Mouse (Mus musculus): ENCODE measurements at regions not wholly inside any gene's neighbourhood (a gene's known extent, or its start where the extent isn't known, plus 50 kb on each side); places are given as distances from the start of the nearest gene placed in this dataset.

DNA sequence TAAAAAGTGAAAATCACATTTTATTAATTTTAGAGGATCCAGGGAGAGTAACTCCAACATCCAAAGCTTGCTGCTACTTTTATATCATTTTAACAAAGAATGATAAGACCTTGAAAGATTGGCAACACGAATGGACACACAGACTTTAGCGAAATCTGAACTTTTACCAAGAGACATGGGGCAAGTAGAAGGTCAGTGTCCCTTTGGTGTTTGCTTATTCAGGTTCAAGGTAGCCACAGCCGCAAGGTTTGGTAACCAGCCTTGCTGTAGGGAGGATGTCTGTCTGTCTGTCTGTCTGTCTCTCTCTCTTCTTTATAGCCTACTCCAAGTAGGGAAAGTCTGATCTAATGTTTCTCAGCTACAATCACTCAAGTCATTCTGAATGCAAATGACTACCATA, 75.0 kb upstream of the Tmc1 start:
- DNase-seq (ENCODE audit: extremely low spot score, low spot score): no peak

DNA sequence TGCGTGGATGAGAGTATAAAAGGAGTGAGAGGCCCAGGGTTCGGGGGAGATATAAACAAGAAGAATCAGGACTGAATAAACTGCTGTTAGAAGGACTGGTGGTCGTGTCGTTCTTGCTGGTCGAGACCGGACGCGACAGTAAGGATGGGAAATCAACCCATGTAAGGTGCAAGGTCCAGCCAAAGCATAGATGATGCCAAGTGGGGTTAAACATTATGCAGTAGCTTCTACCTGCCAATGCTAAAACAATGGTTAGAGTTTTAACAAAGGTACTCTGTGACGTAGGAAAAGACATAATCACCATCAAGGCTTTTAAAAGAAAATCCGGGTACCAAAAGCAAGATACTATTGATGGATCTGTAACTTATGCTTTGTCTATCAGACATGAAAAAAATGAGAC, 58.4 kb upstream of the Tmc1 start:
- no peak for DNase-seq (ENCODE audit: extremely low spot score, low spot score)

DNA sequence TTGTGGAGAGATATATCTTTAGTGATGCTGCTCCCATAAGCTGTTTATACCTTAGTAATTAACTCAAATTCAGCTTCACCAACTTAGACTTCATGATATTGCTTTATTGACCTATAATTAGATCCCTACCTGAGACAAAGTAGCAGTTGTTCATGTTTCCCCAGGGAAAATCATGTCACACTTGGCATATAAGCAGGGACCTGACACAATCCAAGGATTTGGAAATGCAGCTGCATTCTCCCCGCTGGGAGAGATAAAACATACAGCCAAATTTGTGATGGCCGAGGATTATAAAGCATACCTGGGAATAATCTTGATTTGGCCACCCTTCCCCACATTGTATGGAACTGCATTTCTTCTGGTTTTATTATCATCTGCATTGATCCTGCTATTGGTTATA, 55.6 kb upstream of the Tmc1 start:
- no peak for DNase-seq (ENCODE audit: extremely low spot score, low spot score)

DNA sequence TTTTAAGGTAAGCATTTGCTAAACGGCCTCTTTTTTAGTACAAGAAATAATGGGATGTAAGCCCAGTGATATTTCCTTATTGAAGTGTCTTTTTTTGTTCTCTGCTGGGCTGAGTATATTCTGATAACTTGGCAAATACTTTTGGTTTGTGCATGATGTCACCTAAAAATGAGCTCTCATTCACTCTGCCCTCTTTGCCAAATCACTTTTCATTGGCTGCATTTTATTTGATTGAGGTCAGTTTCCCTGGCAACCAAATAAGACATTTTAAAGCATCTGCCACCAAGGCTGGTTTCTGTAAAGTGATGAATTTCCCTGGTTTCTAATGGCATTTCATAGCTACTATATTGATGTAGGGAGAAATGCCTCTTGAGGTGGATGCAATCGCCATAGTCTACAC, 50.4 kb upstream of the Tmc1 start:
- DNase-seq (ENCODE audit: extremely low spot score, low spot score): no peak
